Mouse (Mus musculus) liver, embryonic 11.5 days (tissue): ENCODE data around the gene Arf1. TPM values are rescaled to one million over a fixed set of nuclear protein-coding genes. Genes with fewer than 3 reads are reported as not detected.

Source experiments
- ATAC-seq: fragments of 200-750 bp; cut with Nextera tagmentation; replicated peaks from 2 replicates; pipeline ENCODE4 v1.8.0; 2017; ENCODE audit warnings: moderate number of reproducible peaks, mild to moderate bottlenecking, moderate TSS enrichment, moderate library complexity; ENCODE audit not compliant: low FRiP score
- DNase-seq: peaks from one replicate; pipeline ENCODE4 v3.0.0-alpha.2; 2017; ENCODE audit warnings: low spot score
- H3K27ac ChIP-seq: fragments of 300-500 bp; sonication (generic); 2 replicates; pipeline ENCODE4 v1.5.1; 2014; ENCODE audit warnings: mild to moderate bottlenecking, low read depth, low read length, control low read depth
- H3K27me3 ChIP-seq: fragments of 300-500 bp; sonication (generic); replicated peaks from 2 replicates; pipeline ENCODE4 v1.6.1; 2014; ENCODE audit warnings: low read length, mixed read lengths; ENCODE audit not compliant: control insufficient read depth, insufficient read depth
- H3K36me3 ChIP-seq: fragments of 300-500 bp; sonication (generic); 2 replicates; pipeline ENCODE4 v1.6.1; 2014; ENCODE audit warnings: mild to moderate bottlenecking, low read length, moderate library complexity, mixed read lengths; ENCODE audit not compliant: control insufficient read depth, insufficient read depth
- H3K4me1 ChIP-seq: fragments of 300-500 bp; sonication (generic); replicated peaks from 2 replicates; pipeline ENCODE4 v1.6.1; 2014; ENCODE audit warnings: low read length, mixed read lengths; ENCODE audit not compliant: control insufficient read depth, insufficient read depth
- H3K4me2 ChIP-seq: fragments of 300-500 bp; sonication (generic); 2 replicates; pipeline ENCODE4 v1.6.1; 2014; ENCODE audit warnings: mild to moderate bottlenecking, control low read depth, moderate library complexity
- H3K4me3 ChIP-seq: fragments of 300-500 bp; sonication (generic); 2 replicates; pipeline ENCODE4 v1.5.1; 2014; ENCODE audit warnings: low read depth, low read length, control low read depth
- H3K9ac ChIP-seq: fragments of 300-500 bp; sonication (generic); 2 replicates; pipeline ENCODE4 v1.6.1; 2014; ENCODE audit warnings: low read depth, low read length, control low read depth
- H3K9me3 ChIP-seq: fragments of 300-500 bp; sonication (generic); 2 replicates; pipeline ENCODE4 v1.6.1; 2016; ENCODE audit warnings: low read length, inconsistent platforms, mixed read lengths; ENCODE audit not compliant: control insufficient read depth
- WGBS: fragments of 180-500 bp; shearing (Covaris S2); extraction: QIAGEN DNeasy Blood & Tissue Kit; methylation state at CpG from one replicate; pipeline ENCODE4 v1.1.7; 2014; 5-methylcytosine and 5-hydroxymethylcytosine counted together
- polyA plus RNA-seq: library from polyadenylated mRNA; unstranded; fragments of >200 nt; fragmentation: Nextera tagmentation; extraction: Ambion mirVana; gene quantifications from 2 replicates; pipeline ENCODE4 v1.2.1, GENCODE M21; 2014

The Arf1 gene
- polyA plus RNA-seq, 1 experiment from 2014 or later, result 505 TPM

DNA sequence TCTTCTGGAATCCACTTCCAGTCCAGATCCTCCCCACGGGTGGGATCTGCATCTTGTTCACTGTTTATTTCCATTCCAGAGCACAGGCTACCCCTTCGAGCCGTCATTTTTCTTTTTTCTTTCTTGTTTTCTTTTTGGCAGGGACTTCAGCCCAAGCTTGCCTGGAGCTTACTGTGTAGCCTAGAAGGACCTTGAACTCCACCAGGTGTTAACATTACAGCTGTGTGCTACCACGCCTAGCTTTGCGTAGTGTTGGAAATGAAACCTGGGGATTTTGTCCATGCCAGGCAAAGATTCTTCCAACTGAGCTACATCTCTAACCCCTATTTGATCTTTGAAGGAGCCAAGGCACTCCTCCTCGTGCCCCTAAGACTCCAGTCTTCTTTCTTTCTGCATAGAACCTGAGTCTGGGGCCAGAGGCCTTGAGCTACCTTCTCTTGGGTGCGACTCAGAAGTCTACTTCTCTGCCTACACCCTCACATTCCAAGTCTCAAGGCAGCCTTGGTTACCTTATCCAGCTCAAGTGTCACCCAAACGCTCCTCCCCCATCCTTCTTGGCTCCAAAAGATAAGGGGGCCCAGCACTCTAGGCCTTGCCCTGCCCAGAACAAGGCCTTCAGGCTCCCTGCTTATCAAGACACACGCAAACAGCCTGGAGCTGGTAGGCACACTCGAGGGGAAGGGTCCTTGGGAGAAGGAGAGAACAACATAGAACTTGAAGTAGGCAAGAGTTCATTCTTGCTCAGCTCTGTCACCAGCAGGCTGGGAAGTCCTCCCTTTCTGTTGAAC is 32.8 kb upstream of the Arf1 start:
- WGBS, result 51% methylated on average over 10 of the region's 10 CpGs
- H3K4me3 ChIP-seq, result no peak overlapping the region
- no peaks in the 10 kb centered on the region for H3K36me3 ChIP-seq
- H3K4me1 ChIP-seq, result peaks cover 30% of the 10 kb centered on the region
- peak overlapping the region; percentile 48 for H3K27ac ChIP-seq
- H3K4me2 ChIP-seq, result peak overlapping the region; percentile 58
- H3K9ac ChIP-seq, result no peak overlapping the region
- no peaks in the 10 kb centered on the region for H3K9me3 ChIP-seq
- H3K27me3 ChIP-seq, result peaks cover 54% of the 10 kb centered on the region
- DNase-seq (peak; percentile 46), ATAC-seq (peak; percentile 99)

DNA sequence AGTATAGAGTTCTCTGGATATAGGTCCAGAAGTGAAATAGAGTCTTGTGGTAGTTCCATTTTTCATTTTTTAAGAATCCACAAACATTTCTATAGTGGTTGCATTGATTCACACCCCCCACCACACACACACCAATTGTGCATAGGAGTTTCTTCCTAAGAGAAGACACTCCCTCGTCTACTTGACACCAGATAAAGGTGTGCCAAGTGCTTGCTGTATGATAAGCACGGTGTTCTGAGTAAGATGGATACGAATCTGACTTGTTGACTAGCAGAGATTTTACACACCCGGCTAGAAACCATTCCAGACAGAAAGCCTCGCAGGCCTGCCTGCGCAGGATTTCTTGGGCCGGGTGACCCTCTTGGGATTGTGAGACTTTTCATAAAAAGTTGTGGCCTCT is 31.6 kb upstream of the Arf1 start:
- Histone ChIP-seq H3K9me3 (no peaks in the 10 kb centered on the region), H3K9ac (no peak overlapping the region), H3K27me3 (peaks cover 51% of the 10 kb centered on the region), H3K4me3 (no peak overlapping the region), H3K36me3 (no peaks in the 10 kb centered on the region), H3K27ac (no peak overlapping the region), H3K4me1 (peaks cover 30% of the 10 kb centered on the region), H3K4me2 (no peak overlapping the region)
- WGBS, result 57% methylated on average over 7 of the region's 7 CpGs
- DNase-seq (no peak), ATAC-seq (no peak)

DNA sequence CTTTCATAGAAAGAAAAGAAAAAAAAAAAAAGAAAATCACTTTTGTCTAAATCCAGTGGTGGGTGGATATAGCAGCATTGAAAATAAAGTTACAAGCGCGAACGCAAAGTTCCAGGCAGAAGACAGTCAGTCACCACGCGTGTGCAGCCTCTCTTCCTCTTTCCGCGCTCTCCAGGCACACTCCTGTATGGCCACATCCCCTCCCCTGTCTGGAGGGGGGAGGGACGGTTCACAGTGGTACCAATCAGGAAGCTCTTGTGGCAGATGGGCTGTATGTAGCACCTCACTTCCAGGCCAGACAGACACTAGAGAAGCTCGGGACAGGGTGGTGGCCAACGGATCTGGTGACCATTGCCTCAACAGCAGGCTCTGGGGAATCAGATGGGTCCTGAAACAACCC is 20.0 kb upstream of the Arf1 start:
- 30% methylated on average over 10 of the region's 10 CpGs for WGBS
- no peaks in the 10 kb centered on the region for H3K4me1 ChIP-seq
- ATAC-seq, result no peak
- peaks cover 77% of the 10 kb centered on the region for H3K27me3 ChIP-seq
- H3K4me3 ChIP-seq, result no peak overlapping the region
- no peak overlapping the region for H3K4me2 ChIP-seq
- no peak overlapping the region for H3K9ac ChIP-seq
- no peaks in the 10 kb centered on the region for H3K36me3 ChIP-seq
- DNase-seq, result no peak
- H3K9me3 ChIP-seq, result no peaks in the 10 kb centered on the region
- no peak overlapping the region for H3K27ac ChIP-seq

DNA sequence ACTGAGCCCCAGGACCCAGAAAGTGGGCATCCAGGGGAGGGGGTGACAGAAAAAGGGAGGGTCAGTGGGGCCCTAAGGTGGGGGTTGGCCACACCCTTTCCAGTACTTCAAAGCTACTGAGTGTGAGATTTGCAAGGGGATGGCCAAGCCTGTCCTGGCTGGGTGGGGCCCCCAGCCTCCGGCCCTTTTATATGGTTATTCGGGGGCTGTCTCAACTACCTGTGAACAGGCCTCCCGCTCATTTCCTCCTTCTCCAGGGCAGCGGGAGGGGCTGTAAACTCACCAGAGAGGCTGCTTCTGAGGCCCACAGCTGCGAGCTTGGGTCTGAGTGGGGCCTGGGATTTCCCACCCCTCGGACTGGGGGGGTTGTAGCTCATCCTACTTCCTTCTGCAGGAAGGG is 15.8 kb upstream of the Arf1 start:
- Histone ChIP-seq H3K27me3 (peaks cover 78% of the 10 kb centered on the region), H3K36me3 (no peaks in the 10 kb centered on the region), H3K9ac (no peak overlapping the region), H3K27ac (no peak overlapping the region), H3K4me1 (0 out of 2 replicates have a peak, but pooled peaks cover under 1% of the 10 kb centered on the region), H3K4me2 (no peak overlapping the region), H3K9me3 (no peaks in the 10 kb centered on the region), H3K4me3 (no peak overlapping the region)
- no peak for DNase-seq
- no peak for ATAC-seq
- WGBS, result 34% methylated on average over 6 of the region's 6 CpGs

DNA sequence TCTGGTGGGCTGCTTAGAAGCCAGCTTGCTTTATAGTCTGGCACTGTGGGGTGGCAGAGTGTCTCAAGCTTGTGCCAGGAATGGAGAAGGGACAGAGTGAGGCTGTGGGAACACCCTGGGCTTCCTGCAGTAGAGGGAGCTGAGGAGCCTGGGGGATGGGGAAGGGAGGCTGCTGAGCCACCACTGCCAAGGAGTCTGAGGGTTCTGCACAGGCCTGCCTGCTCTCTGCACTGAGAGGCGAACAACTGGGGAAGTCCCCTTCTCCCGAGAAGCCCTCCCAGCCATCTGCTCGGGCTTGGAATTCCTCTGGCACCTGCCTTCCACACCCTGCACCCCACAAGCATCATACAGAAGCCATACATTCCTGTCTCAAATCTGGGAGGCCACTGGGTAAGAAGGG is 13.8 kb upstream of the Arf1 start:
- Histone ChIP-seq H3K36me3 (no peaks in the 10 kb centered on the region), H3K9me3 (no peaks in the 10 kb centered on the region), H3K4me1 (0 out of 2 replicates have a peak, but pooled peaks cover 2% of the 10 kb centered on the region), H3K9ac (no peak overlapping the region), H3K27me3 (peaks cover 60% of the 10 kb centered on the region), H3K27ac (no peak overlapping the region), H3K4me3 (no peak overlapping the region), H3K4me2 (no peak overlapping the region)
- no peak for ATAC-seq
- WGBS, result 25% methylated on average over 3 of the region's 3 CpGs
- no peak for DNase-seq

DNA sequence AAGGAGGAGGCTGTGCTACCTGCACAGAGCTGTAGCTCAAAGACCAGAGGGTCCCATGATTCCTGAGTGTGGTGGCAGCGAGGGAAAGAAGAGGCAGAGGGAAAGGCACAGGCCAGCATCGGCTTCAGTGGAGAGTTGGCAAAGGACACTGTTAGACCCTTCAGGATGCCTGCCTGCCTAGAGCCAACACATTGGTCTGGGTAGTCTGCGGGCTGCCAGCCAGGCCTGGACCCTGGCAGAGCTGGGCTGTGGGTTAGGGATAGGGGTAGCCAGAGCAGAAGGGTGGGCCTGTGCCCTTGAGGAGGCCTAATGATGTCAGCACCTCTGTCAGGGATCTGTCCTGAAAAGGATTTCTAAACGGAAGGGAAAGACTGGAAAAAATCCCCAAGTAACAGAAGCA is 11.7 kb upstream of the Arf1 start:
- no peak for ATAC-seq

DNA sequence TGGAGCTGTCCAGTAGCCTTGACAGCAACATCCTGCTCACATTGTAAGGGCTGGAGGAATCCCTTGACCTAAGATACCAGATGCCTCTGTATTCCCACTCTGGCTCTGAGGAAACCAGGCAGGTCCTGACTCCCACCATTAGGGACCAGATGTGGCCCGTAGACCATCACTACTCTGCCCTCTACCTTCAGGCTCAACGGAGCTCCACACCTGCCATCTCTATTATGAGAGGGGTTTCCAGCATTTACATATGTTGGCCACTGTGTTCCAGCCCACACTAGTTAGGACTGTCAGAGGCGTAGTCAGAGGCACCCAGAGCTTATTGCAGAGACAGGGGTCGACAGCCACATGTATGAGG is 11.3 kb upstream of the Arf1 start:
- H3K4me2 ChIP-seq, result no peak overlapping the region
- 52% methylated on average over 4 of the region's 4 CpGs for WGBS
- H3K9ac ChIP-seq, result no peak overlapping the region
- peaks cover 48% of the 10 kb centered on the region for H3K27me3 ChIP-seq
- no peaks in the 10 kb centered on the region for H3K9me3 ChIP-seq
- H3K4me3 ChIP-seq, result no peak overlapping the region
- 0 out of 2 replicates have a peak, but pooled peaks cover 2% of the 10 kb centered on the region for H3K4me1 ChIP-seq
- ATAC-seq (no peak), DNase-seq (no peak)
- no peaks in the 10 kb centered on the region for H3K36me3 ChIP-seq
- no peak overlapping the region for H3K27ac ChIP-seq

More for the DNA sequence above, 11.7 kb upstream of the Arf1 start:
- H3K4me2 ChIP-seq, result no peak overlapping the region
- no peak for DNase-seq
- no peaks in the 10 kb centered on the region for H3K9me3 ChIP-seq
- no peak overlapping the region for H3K9ac ChIP-seq
- 0 out of 2 replicates have a peak, but pooled peaks cover 2% of the 10 kb centered on the region for H3K4me1 ChIP-seq
- H3K36me3 ChIP-seq, result no peaks in the 10 kb centered on the region
- H3K27ac ChIP-seq, result no peak overlapping the region
- H3K4me3 ChIP-seq, result no peak overlapping the region
- 88% methylated on average over 4 of the region's 4 CpGs for WGBS
- H3K27me3 ChIP-seq, result peaks cover 50% of the 10 kb centered on the region

DNA sequence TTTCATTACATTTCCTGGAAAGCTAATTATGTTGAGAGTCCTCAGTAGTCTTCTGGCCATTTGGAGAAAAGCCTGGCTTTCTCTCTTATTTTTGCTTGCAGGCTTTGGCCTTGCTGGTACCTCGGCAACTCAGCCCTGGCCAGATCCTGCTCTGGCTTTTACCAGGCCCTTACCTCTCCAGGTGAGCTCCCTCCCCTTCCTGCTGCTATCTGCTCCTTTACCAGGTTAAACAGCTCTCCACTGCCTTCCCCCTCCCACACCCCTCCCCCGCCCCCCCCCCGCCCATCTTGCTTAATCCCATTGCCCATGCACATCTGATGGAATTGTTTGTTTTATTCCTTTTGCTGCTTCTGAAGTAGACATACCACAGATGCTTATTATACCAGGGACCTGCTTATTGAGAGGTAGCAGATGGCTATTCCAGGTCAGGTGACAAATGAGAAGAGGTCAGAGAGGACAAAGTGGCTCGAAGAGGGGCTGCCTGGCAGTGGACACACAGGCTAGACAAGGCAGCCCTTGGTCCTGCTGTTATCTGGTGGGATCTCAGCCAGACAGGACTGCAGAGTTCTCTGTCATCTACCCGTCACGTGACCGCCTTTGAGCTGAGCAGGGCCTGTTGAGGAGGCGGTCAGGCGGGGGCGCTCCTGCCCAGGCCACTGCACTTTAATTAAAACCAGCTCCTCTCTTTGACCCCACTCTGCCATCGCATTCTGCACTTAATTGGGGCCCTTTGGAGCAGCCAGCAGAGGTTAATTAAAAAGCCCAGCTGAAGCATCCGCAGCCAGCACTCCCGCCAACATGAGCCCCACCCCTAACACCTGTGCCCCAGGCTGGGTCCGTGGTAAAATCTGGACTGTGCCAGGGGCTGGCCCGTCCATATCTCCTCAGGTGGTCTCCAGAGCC is 10.7 kb upstream of the Arf1 start:
- no peak overlapping the region for H3K9ac ChIP-seq
- H3K27me3 ChIP-seq, result peaks cover 42% of the 10 kb centered on the region
- WGBS, result 7% methylated on average over 15 of the region's 15 CpGs
- H3K36me3 ChIP-seq, result no peaks in the 10 kb centered on the region
- ATAC-seq (peak; percentile 72), DNase-seq (peak; percentile 54)
- no peak overlapping the region for H3K27ac ChIP-seq
- H3K9me3 ChIP-seq, result no peaks in the 10 kb centered on the region
- H3K4me1 ChIP-seq, result 0 out of 2 replicates have a peak, but pooled peaks cover 2% of the 10 kb centered on the region
- no peak overlapping the region for H3K4me2 ChIP-seq
- no peak overlapping the region for H3K4me3 ChIP-seq
